Mouse (Mus musculus) small intestine, adult 10 weeks (tissue): ENCODE data around the gene Kansl3. TPM values are rescaled to one million over a fixed set of nuclear protein-coding genes. Genes with fewer than 3 reads are reported as not detected.

Experiments
- polyA plus RNA-seq: library from polyadenylated mRNA; stranded (reverse); fragments of 350-450 nt; fragmentation: Illumina TruSeq; extraction: RNeasy Lipid Tissue Mini Kit (QIAGEN cat#74804); gene quantifications from one replicate; pipeline ENCODE4 v1.2.3, GENCODE M21; 2014; ENCODE audit warnings: low replicate concordance

Kansl3 gene
- 11.0 TPM for polyA plus RNA-seq

DNA sequence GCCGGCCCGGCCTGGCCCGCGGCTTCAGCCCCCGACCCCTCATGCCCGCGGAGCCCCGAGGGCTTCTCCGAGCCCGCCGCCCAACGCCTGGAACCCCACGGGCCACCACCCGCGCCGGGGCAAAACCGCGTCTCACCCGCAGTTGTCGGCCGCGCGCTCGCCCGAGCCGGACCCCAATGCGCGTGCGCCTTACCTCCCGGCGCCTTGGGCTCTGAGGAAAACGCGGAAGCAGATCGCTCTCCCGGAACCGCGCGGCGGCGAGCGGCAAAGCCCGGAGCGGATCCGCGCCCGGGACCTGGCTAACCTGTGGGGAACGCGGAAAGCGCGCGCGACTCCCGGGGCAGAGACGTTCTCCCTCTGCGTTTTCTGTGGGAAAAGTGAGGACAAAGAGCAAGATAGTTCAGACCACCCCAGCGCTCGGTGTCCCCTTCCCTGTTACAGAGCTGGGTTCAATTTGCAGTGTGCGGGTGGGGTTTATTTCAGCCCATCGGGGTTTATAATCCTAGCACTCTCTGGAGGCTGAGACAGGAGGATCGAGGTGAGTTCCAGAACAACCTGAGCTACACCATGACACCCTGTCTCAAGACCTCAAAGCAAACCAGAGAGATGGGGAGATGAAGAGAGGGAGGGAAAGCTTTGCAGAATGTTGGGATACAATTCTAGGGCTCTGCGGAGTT is at the start of gene Kansl3:
Kansl3 (minus strand) TSS at position 213 of the 677 bp plus-strand sequence.

GRCm38 (mm10) chr1:36371934-36372845 is 3.2 kb upstream of the Kansl3 start, which contains the start of gene Fer1l5:
Gene Fer1l5, plus strand, starts transcription at chr1:36372291.

GRCm38 (mm10) chr1:36307495-36308280 is 61.3 kb downstream of the Kansl3 start, which contains the start of gene Arid5a:
Gene Arid5a, plus strand, starts transcription at chr1:36307733.

Other genes starting within 250 kb of the Kansl3 start
- 37.4 TPM for gene Uggt1, start 124.5 kb downstream of the Kansl3 start, polyA plus RNA-seq
- gene Neurl3, start 94.5 kb downstream of the Kansl3 start, polyA plus RNA-seq = 187 TPM
- 0.07 TPM for gene Arid5a, start 61.4 kb downstream of the Kansl3 start, polyA plus RNA-seq
- gene Fer1l5, start 3.1 kb upstream of the Kansl3 start, polyA plus RNA-seq = not detected
- 2.9 TPM for gene Lman2l, start 76.1 kb upstream of the Kansl3 start, polyA plus RNA-seq
- gene Cnnm4, start 102.4 kb upstream of the Kansl3 start, polyA plus RNA-seq = 13.8 TPM
- 3.8 TPM for gene Cnnm3, start 142.7 kb upstream of the Kansl3 start, polyA plus RNA-seq
- not detected for gene Ankrd23, start 167.7 kb upstream of the Kansl3 start, polyA plus RNA-seq
- not detected for gene Gm42417, start 170.2 kb upstream of the Kansl3 start, polyA plus RNA-seq
- gene Ankrd39, start 178.3 kb upstream of the Kansl3 start, polyA plus RNA-seq = 1.0 TPM
- gene Sema4c, start 189.2 kb upstream of the Kansl3 start, polyA plus RNA-seq = 0.19 TPM